Mouse (Mus musculus) thymus, postnatal 10 days (tissue): Measurements from ENCODE around the gene Gm12184.
"Not testable (repeated sequence)": the region's sequence is repeated elsewhere in the genome, so short reads cannot be mapped to it uniquely, and the experiment has no call there.

Experiments
- DNase-seq, 2 experiments: peaks; one replicate each; pipeline ENCODE4 v3.0.0; 2021; ENCODE audit warnings: low spot score in 2 of 2

The Gm12184 gene

DNA sequence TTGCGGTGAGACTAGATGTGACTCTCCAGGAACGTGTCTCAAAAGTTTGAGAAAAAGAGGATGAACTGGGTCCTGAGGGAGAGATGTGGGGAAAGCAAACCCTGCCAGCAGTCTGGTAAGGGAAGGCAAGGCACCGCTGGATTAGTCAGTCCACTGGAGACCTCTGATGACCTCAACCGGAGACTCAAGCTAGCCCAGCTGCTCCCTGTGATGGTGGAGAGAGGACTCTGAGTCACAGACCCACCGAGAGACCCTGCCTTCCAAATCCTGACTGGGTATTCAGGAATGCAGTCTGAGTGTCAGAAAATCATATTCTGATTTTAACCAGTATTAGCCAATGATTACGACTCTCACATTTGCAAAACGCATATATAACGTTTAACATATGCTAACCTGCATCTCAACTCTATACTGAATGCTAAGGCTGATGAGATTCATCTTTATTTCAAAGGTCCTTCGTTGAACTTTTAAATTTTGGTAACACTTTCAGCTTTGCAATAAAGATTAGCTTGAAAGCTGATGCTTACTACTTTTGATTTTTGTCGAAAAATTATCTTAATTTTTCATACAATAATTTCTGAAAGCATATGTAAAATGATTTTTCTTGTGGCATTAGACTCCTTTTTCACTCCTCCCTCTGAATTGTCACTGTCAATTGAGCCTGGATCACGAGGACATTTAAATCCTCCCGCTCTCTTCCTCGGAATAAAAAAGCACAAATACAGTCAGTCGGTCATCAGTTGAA lies 3.5 kb downstream of the Gm12184 start:
- no peak for DNase-seq

DNA sequence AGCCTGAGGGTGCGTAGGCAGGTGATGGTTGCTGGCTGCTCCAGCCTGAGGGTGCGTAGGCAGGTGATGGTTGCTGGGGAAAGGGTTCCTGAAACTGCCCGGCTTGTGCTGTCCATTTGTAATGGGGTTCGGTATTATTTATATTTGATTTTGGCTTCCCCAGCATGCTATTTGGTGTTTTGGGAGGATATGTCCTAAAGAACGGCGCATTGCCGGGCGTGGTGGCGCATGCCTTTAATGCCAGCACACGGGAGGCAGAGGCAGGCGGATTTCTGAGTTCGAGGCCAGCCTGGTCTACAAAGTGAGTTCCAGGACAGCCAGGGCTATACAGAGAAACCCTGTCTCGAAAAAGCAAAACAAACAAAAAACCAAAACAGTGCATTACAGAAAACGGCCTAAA lies 5.2 kb downstream of the Gm12184 start:
- not testable (repeated sequence) for DNase-seq

DNA sequence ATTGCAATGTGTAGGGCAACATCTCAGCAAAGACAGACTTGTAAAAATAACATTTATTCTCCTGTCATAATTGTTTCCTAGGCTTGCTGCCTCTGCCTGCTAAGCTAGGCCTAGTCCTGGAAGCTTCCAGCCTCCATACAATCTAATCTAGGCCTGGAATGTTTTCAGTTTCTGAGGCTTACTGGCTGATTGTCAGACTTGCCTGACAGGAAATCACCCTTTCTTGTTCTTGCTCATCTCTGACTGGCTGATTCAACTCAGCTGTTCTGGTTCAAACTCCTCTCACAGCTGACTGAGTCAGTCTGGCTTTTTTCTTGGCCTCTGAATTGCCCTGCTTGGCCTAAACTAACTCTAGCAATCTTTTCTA lies 6.2 kb downstream of the Gm12184 start:
- no peak for DNase-seq

DNA sequence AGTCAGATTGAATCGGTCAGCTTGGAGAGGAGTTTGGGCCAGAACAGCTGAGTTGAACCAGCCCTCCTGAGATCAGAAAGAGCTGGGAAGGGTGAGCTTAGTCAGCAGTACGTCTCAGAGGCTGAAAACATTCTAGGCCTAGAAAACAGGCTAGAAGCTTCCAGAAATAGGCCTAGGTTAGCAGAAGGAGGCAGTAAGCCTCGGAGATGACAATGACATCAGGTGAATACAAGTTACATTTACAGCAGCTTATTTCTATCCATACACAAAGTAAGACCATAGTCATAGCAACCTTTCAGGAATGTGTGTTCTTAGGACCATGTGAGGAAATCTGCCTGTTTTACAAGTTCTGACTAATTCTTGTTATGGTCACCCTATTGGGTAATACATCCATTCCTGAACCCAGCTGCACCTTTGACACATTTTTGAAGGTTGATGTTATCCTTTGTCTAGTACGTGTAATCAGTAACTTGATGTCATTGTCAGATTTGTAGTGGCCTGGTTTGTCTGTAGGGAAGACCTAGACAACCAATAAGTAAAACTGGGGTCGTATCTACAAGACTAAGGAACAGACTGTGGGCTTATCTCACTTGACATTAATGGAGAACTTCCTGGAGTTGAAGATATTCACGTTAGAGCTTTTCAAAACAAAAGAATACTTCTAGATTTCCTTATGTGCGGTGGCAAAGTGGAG lies 6.7 kb downstream of the Gm12184 start:
- no peak for DNase-seq

DNA sequence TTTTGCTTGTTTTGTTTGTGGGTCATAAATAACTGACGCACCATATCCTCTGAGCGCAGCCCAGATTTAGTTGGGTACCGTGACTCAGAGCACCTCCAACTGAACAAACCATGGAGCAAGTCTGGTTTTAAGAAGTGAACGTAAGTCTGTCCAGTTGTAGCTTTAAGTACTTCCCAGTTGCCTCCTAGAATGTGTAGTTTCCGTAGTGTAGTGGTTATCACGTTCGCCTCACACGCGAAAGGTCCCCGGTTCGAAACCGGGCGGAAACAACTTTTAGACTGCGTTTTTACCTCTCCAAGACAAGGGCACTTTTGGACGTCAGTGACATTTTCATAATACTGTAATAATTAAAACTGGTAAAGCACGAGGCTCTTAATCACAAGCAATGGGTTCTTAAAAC lies 8.1 kb downstream of the Gm12184 start:
- peak; percentile 69 to 86 for DNase-seq

DNA sequence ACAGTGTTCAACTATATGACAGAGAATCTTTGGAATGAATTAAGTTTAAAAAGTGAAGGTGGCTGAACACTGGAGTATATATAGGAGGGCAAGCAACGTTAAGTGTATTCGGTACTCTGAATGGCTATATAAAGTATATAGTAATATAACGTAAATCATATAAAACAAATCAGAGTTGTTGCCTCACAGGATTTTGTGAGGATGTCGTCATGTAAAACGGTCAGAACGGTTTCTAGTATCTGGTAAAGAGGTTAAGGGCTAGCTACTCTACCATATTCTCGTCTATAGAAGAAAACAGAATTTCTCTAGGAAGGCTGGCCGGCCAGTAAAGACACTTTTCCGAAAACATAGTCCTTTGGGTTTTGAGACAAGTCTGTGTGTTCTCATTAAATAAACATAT lies 8.7 kb downstream of the Gm12184 start:
- DNase-seq, result no peak

DNA sequence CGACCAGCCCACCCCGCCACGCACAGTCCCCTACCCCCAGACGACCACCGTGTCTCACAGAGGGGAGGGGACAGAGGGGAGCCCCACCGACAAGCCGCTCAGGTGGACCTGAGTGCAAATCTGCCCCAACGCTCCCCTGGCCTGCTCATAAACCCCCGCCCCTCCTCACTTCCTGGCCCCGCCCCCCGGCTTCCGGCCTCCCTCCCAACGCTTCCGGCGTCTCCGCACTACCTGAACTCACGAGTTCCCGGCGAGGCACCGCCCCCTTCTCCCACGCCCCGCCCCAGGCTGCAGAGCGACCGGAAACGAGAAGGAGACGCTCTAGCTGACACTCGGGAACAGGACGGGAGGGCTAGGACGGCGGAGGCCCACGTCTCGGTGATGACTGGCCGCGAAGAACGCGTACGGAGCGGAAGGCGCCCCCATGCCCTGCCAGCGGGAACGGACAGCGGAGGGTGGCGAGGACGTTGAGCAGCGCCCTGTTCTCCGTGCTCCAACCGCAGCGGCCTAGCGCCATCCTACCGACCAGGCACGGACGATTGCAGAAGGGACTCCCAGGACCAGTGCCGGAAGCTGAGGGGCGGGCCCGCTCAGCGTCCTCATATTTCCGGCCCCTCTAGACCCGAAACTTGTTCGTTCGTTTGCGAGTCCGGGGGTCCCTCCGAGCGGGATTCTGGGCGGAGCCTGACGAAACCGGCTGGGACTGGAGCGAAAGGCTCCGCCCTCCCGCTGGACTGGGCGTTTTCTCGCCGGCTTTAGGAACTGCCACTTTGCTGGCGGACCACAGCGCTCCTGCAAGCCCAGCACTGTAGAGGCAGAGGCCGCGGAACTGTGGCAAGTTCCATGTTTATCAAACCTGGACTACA lies 9.4 kb downstream of the Gm12184 start, which contains the start of gene Trim41:
Gene Trim41 (minus strand): TSS at position 554 of the 866 bp plus-strand sequence.
- DNase-seq, result peak; percentile 100

DNA sequence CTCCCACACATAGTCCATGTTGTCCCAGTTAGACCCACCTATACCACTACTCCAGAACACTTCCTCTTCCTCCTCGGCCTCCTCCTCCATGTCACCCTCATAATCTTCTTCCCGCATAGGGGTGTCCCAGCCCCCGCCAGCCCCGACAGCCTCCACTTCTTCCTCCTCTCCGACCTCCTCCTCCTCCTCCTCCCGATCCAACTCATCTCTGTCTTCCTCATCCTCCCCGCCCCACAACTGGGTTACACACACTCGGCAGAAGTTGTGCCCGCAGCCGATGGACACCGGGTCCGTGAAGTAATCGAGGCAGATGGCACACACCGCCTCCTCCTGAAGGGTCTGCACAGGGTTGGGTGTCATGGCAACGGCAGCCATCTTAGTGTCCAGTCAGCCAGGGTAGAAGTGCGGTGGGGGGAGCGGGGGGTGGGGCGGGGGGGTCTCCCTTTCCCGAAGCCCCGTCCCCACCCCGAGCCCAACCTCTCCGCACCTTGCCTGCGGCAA lies 10.1 kb downstream of the Gm12184 start:
- peak in 1 of 2 experiments; percentile 67 for DNase-seq

DNA sequence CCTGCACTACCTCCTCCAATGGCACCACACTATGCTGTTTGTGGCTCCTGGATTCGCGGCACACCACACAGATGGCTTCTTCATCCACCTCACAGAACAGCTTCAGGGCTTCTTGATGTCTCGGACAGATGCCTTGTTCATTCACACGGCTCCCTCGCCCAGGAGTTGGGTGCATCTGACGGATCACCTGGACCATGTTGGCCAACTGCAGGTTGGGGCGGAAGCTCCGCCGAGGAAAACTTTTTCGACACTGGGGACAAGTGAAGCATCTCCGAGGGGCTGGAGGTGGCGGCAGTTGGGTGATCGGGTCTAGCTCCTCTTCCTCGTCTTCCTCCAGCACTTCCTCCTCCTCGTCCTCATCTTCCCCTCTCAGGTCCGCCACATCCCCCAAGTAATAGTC lies 10.6 kb downstream of the Gm12184 start:
- peak in 1 of 2 experiments; percentile 18 for DNase-seq

DNA sequence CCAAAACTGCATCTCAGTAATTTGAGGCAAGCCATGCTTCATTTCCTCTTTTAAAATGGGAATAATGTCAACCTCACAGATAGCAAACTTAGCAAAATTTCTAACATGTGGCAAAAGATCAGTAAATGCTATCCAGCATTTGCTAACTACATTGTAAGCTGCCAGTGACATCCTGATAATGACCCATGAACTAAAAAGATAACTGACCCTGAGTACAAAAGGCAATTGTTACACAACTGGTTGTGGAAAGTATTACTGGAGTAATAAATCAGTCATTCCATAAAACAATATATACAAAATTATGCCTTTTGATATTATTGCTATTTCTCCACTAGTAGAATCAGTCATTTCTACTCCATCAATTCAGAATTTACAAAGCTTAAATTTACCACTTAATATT lies 12.7 kb downstream of the Gm12184 start:
- DNase-seq, result no peak

DNA sequence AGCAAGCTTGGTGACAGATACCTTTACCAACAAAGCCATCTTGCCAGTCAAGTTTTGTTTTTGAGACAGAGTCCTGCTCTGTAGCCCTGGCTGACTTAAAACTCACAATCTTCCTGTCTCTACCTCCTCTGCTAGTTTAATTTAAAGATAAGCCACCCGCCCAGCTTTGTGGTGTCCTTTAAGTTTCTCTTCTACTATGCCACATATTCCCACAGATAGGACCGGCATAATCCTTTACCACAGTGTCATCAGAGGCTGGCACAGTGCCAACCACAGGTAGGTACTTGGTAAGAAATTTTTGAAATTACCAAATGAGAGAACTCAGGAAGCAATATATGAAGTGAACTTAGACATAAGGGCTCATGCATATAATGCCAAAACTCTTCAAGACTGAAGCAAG lies 16.3 kb downstream of the Gm12184 start:
- no peak for DNase-seq

DNA sequence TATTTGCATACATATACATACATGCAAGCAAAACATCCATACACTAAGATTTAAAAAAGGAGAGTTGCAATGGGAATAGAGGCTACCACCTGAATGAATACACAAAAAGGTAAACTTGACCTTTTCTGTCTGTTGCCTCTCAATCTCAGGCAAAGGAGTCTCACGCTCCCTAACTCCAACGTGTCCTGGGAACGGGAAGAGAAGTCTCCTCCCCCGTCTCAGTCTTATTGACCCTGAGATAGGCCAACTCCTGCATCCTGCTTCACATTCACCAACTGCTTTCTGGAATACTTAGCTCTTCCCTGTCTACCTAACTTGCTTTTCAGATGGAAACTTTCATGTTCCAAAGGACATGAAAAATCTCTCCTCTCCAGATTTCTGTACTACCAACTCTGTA lies 17.0 kb downstream of the Gm12184 start:
- no peak for DNase-seq

DNA sequence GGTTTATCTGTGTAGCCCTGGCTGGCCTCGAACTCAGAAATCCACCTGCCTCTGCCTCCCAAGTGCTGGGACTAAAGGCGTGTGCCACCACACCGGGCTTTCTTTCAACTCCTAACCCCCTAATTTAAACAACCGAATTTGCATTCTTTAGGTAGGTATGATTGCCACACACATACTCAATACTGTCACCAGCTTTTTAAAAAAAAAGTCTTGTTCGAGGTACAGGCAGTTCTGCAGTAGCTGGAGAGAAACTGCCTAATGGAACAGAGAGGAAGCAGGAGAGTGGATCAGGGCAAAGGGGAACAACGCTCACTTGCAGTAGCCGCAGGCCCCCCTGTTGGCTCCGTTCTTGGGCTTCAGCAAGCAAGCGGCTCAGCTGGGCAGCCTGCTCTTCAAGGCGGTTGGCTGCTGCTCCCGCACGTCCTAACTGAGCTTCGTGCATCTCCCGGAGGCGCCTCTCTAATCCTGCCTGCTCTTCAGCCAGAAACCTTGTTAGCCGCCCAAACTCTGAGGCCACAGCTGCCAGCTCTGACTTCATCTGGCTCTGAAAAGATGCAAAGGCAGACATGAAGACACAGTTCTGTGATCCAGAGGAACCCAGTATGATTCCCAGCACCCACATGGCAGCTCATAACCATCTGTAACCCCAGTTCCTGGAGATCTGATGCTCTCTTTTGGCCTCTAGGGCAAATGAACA lies 17.6 kb downstream of the Gm12184 start:
- no peak for DNase-seq

DNA sequence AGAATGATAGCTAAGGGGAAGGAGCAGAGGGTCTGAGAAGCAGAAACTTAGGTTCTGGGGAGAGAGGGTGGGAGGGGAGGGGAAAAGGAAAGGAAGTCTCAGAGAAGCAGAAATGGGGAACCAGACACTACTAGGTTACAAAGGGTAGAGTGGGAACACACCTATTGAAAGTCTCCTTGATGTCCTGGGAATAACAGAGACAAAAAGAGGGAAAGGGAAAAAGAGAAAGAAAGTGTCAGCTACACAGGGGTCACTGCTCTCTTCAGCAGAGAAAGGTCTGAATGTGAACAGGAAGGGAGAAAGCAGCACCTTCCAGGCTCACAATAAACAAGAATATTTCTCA lies 18.2 kb downstream of the Gm12184 start:
- no peak for DNase-seq

DNA sequence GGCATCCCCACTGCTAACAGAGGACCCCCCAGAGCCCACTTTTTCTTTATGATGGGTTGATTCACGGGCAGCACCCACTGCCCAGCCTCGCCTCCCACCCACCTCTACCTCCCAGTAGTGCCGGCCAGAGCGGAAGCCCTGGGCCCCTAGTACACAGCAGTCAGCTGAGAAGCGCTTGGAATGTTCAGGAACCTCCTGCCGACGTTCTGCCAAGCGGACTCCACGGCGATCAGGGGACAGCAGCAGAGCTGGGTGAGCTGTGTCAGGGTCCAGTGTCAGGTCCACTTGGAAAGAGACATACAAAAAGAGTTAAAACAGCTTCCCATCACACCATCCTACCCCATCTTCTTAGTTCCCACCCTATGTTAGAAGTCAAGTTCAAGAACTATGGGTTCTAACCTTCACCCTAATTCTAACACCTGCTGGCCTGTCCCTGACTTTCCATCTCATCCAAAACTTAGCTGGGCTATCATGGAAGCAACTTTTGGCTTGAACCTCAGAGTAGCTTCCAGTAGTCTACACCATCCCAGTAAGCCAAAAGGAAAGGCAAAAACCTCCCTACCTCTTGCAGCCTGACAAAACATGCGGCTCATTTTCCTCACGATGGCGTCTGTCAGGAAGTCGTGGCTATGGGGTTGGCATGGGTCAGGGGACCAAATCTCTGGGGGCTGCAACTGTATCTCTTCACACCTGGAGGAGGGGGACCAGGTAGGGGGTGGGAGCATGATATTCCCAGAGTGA lies 18.7 kb downstream of the Gm12184 start:
- DNase-seq, result no peak

DNA sequence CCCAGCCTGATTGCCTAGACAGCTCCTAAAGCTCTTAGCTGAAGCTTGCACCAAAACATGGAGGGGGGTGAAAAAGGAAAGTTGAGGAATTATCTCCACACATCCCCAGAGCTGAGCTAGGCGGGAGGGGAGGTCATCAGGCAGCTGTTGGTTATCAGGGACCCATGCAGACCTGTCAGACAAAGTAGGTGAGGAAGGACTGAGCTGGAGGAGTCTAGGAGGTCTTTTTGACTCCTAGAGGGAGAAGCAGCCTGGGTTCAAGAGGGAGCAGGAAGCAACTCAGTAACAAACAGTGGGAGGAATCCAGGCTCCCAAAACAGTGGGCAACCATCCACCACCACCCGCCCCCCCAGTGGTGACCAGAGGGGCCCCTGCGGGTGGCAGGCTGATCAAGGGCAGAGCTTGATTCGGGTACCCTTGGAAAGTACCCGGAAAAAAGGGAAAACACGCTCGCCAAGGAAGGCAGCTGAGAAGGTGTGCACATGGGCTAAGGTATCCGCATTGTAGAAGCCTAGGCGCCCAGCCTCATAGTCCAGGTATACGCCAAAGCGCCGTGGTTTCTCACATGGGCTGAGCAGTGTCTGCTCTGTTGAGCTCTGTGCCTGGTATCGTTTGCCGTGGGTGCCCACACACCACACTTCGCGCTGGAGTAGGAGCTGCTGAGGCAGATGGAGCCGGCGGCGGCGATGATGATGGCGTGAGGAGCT lies 19.4 kb downstream of the Gm12184 start:
- DNase-seq, result no peak

DNA sequence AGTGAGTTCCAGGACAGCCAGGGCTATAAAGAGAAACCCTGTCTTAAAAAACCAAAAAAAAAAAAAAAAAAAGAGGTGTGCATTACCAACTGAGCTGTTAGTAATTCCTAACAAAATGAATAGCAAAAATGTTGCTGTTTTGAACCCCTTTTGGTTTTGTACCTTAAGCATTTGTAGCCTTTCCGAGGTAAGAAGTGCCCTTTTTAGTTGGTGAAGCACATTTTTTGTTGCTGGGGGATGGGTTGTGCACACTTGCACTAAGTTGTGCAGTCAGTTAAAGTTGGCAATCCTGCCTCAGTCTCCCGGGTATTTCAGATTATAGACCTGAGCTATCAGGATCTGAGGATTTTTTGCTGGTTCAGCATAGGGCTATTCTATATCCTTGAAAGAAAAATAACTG lies 21.5 kb downstream of the Gm12184 start:
- no peak for DNase-seq

DNA sequence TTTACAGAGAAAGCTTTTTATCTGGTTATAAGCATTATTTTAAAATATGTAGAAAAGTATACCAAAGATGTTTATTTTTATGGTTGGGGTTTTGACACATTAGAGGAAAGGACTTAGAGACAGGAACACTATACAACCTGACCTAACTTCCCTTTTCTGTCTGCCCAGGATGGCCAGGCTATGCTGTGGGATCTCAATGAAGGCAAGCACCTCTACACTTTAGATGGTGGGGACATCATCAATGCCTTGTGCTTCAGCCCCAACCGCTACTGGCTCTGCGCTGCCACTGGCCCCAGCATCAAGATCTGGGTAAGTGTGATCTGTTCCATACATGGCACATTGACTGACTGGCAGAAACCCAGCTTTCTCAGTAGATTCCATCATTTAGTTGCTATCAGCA lies 22.5 kb downstream of the Gm12184 start:
- DNase-seq, result no peak

DNA sequence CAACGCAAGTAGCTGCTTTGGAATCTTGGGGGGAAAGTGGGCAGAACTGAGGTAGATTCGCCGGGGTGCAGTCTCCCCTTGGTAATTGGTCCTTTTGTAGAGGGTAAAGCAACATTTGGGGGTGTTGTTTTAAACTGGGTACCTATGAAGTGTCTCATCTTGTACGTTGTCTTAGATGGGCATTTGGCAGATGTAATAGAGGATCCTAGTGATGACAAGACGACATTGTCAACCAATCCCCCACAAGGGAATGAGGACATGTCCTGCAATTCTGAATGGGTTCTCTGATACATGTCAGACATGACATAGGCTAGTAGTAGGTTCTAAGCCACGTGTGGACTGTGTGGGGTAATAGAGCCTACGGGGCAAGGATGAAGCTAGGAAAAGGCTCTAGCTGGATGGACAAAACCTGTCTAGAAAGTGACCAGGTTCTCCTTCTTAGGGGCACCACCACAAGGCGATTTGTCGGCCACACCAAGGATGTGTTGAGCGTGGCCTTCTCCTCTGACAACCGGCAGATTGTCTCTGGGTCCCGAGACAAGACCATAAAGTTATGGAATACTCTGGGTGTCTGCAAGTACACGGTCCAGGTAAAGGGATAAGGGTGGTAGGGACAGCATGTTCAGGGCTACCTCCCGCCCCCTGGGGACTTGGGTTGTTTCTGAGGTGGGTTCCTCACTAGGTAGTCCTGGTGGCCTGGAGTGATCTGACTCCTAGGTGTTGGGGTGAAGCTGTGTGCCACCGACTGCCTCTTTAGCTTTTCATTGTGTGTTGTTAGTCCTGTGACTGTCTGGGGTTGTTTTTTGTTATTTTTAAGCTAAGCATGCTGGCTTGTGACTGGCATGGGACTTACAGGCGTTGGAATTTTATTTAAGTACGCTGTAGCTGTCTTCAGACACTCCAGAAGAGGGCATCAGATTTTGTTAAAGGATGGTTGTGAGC lies 24.4 kb downstream of the Gm12184 start:
- no peak for DNase-seq
